Mouse (Mus musculus) intestine, postnatal 0 days (tissue): Measurements from ENCODE around the gene Rdh16. TPM values are rescaled to one million over a fixed set of nuclear protein-coding genes. Genes with fewer than 3 reads are reported as not detected.

Source experiments
- ATAC-seq: fragments of 200-750 bp; cut with Nextera tagmentation; 2 replicates; pipeline ENCODE4 v1.8.0; 2017; ENCODE audit warnings: mild to moderate bottlenecking, moderate TSS enrichment, moderate library complexity
- H3K27ac ChIP-seq: fragments of 300-500 bp; sonication (generic); 2 replicates; pipeline ENCODE4 v1.5.1; 2014; ENCODE audit warnings: mild to moderate bottlenecking, low read depth, low read length, moderate library complexity
- H3K27me3 ChIP-seq: fragments of 300-500 bp; sonication (generic); replicated peaks from 2 replicates; pipeline ENCODE4 v1.6.1; 2014; ENCODE audit warnings: low read length, mixed read lengths; ENCODE audit not compliant: control insufficient read depth, insufficient read depth
- H3K36me3 ChIP-seq: fragments of 300-500 bp; sonication (generic); 2 replicates; pipeline ENCODE4 v1.6.1; 2014; ENCODE audit warnings: mild to moderate bottlenecking, moderate library complexity; ENCODE audit not compliant: control insufficient read depth, insufficient read depth
- H3K4me1 ChIP-seq: fragments of 300-500 bp; sonication (generic); replicated peaks from 2 replicates; pipeline ENCODE4 v1.6.1; 2014; ENCODE audit warnings: antibody characterized with exemption, low read length, mixed read lengths; ENCODE audit not compliant: control insufficient read depth, insufficient read depth
- H3K4me2 ChIP-seq: fragments of 300-500 bp; sonication (generic); replicated peaks from 2 replicates; pipeline ENCODE4 v1.6.1; 2014; ENCODE audit warnings: low read depth, mild to moderate bottlenecking, moderate library complexity
- H3K4me3 ChIP-seq: fragments of 300-500 bp; sonication (generic); 2 replicates; pipeline ENCODE4 v1.5.1; 2014; ENCODE audit warnings: low read depth, low read length
- H3K9ac ChIP-seq: fragments of 300-500 bp; sonication (generic); 2 replicates; pipeline ENCODE4 v1.6.1; 2014; ENCODE audit warnings: mild to moderate bottlenecking, low read depth, low read length
- H3K9me3 ChIP-seq: fragments of 300-500 bp; sonication (generic); 2 replicates; pipeline ENCODE4 v1.6.1; 2016; ENCODE audit warnings: mixed run types; ENCODE audit not compliant: control insufficient read depth
- CTCF ChIP-seq: sonication (generic); IDR thresholded peaks from 2 replicates; pipeline ENCODE4 v1.5.1; 2016; ENCODE audit warnings: low read depth, mild to moderate bottlenecking, control low read depth, antibody characterized with exemption, moderate library complexity
- WGBS: fragments of 180-500 bp; shearing (Covaris S2); extraction: QIAGEN DNeasy Blood & Tissue Kit; methylation state at CpG from one replicate; pipeline ENCODE4 v1.1.7; 2014; 5-methylcytosine and 5-hydroxymethylcytosine counted together
- polyA plus RNA-seq: library from polyadenylated mRNA; unstranded; fragments of >200 nt; fragmentation: Nextera tagmentation; extraction: Ambion mirVana; gene quantifications from 2 replicates; pipeline ENCODE4 v1.2.1, GENCODE M21; 2015

Gene Rdh16
- 0.07 TPM in 1 of 2 replicates, not detected in the other for polyA plus RNA-seq

- H3K27me3 ChIP-seq: no peaks in the 10 kb centered on the region
- no peak within 1 kb of the TSS for H3K4me2 ChIP-seq
- H3K4me3 ChIP-seq: no peak within 1 kb of the TSS
- H3K27ac ChIP-seq: no peak within 1 kb of the TSS
- no peaks in the 10 kb centered on the region for H3K9me3 ChIP-seq
- WGBS: 81% methylated on average over 6 of the region's 6 CpGs
- H3K9ac ChIP-seq: no peak within 1 kb of the TSS
- no peaks in the 10 kb centered on the region for H3K4me1 ChIP-seq
- H3K36me3 ChIP-seq: no peaks in the 10 kb centered on the region
- ATAC-seq: no peak
- TF ChIP-seq CTCF: no peak
Measured at GRCm38 (mm10) chr10:127800891-127801290, at the start of gene Rdh16. Gene Rdh16, plus strand, starts transcription at chr10:127801152.

GRCm38 (mm10) chr10:127751548-127751947 lies 49.4 kb upstream of the Rdh16 start, which contains the start of gene Gpr182:
Gene Gpr182, minus strand, starts transcription at chr10:127751732.
- peaks cover 8% of the 10 kb centered on the region; the same call in 1 of the 2 replicates for H3K4me1 ChIP-seq
- no peaks in the 10 kb centered on the region for H3K9me3 ChIP-seq
- 0 out of 2 replicates have a peak within 1 kb of the TSS, but pooled peaks have one; percentile 32 for H3K4me2 ChIP-seq
- H3K9ac ChIP-seq: no peak within 1 kb of the TSS
- H3K36me3 ChIP-seq: peaks cover 14% of the 10 kb centered on the region
- WGBS: 57% methylated on average over 8 of the region's 8 CpGs
- no peak within 1 kb of the TSS for H3K27ac ChIP-seq
- TF ChIP-seq CTCF: no peak
- no peak within 1 kb of the TSS for H3K4me3 ChIP-seq
- H3K27me3 ChIP-seq: no peaks in the 10 kb centered on the region
- no peak for ATAC-seq

GRCm38 (mm10) chr10:127754566-127755166 lies 46.3 kb upstream of the Rdh16 start:
- Histone ChIP-seq H3K9me3 (no peaks in the 10 kb centered on the region), H3K9ac (no peak overlapping the region), H3K36me3 (no peaks in the 10 kb centered on the region), H3K4me1 (no peaks in the 10 kb centered on the region; the same call in 1 of the 2 replicates), H3K4me2 (no peak overlapping the region), H3K4me3 (no peak overlapping the region), H3K27me3 (no peaks in the 10 kb centered on the region), H3K27ac (no peak overlapping the region)
- no peak for TF ChIP-seq CTCF
- no peak for ATAC-seq
- 71% methylated on average over 6 of the region's 6 CpGs for WGBS

DNA sequence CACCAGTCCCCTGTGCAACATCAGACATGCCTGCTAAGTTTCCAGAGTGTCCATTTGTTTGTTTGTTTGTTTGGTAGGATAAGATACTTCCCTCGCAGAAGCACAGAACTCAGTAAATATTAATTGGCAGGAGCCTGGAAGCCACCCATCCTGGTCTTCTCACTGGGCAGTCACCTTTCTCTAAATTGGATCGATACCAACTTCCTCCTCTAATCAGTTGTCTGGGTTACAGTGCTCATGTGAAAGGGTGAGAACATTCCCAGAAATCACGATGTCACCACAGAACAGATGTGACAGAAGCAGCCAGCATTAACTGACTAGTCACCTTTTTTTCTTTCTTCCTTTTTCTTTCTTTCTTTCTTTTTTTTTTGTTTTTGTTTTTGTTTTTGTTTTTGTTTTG lies 45.7 kb upstream of the Rdh16 start:
- ATAC-seq: no peak
- no peak for TF ChIP-seq CTCF

GRCm38 (mm10) chr10:127755770-127756468 lies 45.0 kb upstream of the Rdh16 start:
- Histone ChIP-seq H3K36me3 (no peaks in the 10 kb centered on the region), H3K4me2 (peak overlapping the region; percentile 57), H3K9ac (no peak overlapping the region; the same call in 1 of the 2 replicates), H3K4me3 (0 out of 2 replicates have a peak overlapping the region, but pooled peaks have one; percentile 11), H3K27me3 (no peaks in the 10 kb centered on the region), H3K27ac (no peak overlapping the region), H3K9me3 (no peaks in the 10 kb centered on the region), H3K4me1 (no peaks in the 10 kb centered on the region; the same call in 1 of the 2 replicates)
- 28% methylated on average over 17 of the region's 18 CpGs for WGBS
- TF ChIP-seq CTCF: no peak
- no peak for ATAC-seq

More for the DNA sequence above, 45.7 kb upstream of the Rdh16 start:
- WGBS: 59% methylated on average over 3 of the region's 3 CpGs
- Histone ChIP-seq H3K36me3 (no peaks in the 10 kb centered on the region), H3K4me3 (no peak overlapping the region), H3K4me1 (no peaks in the 10 kb centered on the region; the same call in 1 of the 2 replicates), H3K9me3 (no peaks in the 10 kb centered on the region), H3K27me3 (no peaks in the 10 kb centered on the region), H3K27ac (no peak overlapping the region), H3K4me2 (no peak overlapping the region), H3K9ac (no peak overlapping the region)
